Mouse (Mus musculus): ENCODE measurements at regions not wholly inside any gene's neighbourhood (a gene's known extent, or its start where the extent isn't known, plus 50 kb on each side); places are given as distances from the start of the nearest gene placed in this dataset.
A peak's percentile ranks its signal among the peaks of the same experiment; 100 is the strongest.

DNA sequence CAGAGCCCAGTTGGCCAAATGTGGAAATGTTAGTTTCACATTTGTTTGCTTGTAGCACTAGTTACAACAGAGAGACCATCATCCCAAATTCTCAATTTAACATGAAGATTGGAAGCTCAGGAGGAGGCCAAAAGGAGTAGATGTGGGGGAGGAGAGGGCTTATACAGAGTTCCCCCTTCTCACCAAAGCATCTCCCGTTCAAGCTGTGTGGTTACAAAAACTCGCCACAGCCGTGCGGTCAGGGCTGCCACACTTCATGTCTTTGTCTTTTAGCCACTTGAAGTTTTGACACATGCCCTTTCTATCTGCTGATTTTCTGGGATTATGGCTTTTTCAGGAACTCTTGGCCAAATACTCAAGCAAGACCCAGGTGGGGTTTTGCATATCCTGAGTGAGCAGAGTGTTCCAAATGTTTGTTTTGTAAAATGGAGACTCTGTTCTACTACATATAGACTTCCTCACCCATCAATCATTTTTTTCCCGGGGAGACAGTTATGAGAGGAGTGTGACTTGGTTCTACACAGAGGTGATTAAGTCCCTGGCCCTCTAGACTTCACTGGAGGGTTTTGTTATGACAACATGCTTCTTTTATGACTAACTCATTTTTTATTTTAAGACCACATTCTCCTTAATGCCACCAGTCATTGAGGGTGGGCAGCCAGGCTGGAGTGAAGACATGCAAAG, 605.4 kb upstream of the Sall1 start:
- DNase-seq (ENCODE audit: low spot score in 2 of 2): no peak

- DNase-seq (ENCODE audit: low spot score in 2 of 2): no peak
Measured at GRCm38 (mm10) chr8:89646946-89647345, 603.0 kb upstream of the Sall1 start.

- DNase-seq (ENCODE audit: low spot score in 2 of 2): no peak
Measured at GRCm38 (mm10) chr8:89641339-89641738, 597.4 kb upstream of the Sall1 start.

- no peak for DNase-seq (ENCODE audit: low spot score in 2 of 2)
Measured at GRCm38 (mm10) chr8:89634864-89635263, 590.9 kb upstream of the Sall1 start.

GRCm38 (mm10) chr8:89632304-89632703, 588.3 kb upstream of the Sall1 start:
- no peak for DNase-seq (ENCODE audit: low spot score in 2 of 2)

DNA sequence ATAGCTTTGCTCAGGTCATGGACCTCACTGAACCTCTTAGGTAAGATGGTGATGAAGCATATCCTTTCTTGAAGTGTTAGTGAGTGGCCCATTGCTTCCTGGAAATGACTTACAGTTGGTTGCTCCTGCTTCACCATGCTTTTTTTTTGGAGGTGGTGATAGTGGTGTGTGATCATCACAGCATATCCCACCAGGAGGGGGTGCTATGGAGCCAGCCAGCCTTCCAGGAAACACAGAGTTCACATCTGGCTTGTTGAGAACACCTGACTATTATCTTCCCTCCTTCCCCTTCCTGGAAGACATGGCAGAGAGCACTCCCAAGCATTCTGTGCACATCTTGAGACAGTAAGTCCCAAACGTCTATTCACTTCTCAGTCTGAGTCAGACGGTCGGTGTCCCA, 586.6 kb upstream of the Sall1 start:
- DNase-seq (ENCODE audit: low spot score in 2 of 2): no peak

DNA sequence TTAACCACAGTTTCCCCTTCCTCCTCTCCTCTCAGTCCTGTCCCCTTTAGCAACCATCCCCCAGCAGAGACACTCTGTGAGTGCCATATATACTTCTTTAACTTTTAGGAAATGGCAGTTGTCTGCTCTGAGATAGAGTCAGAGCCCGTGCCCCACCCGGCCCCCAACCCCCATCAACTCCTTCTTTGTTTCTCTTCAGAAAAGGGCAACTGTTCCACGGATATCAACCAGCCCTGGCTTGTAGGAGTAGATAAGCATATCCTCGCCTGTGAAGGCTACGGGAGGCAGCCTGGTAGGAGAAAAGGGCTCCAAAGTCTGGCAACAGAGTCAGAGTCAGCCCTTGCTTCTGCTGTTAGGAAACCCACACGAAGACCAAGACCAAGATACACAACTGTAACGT, 574.1 kb upstream of the Sall1 start:
- DNase-seq (ENCODE audit: low spot score in 2 of 2): no peak

GRCm38 (mm10) chr8:89615863-89616558, 572.0 kb upstream of the Sall1 start:
- no peak for DNase-seq (ENCODE audit: low spot score in 2 of 2)

- DNase-seq (ENCODE audit: low spot score in 2 of 2): no peak
Measured at GRCm38 (mm10) chr8:89609074-89609473, 565.1 kb upstream of the Sall1 start.

- no peak for DNase-seq (ENCODE audit: low spot score in 2 of 2)
Measured at GRCm38 (mm10) chr8:89605905-89606468, 562.0 kb upstream of the Sall1 start.

DNA sequence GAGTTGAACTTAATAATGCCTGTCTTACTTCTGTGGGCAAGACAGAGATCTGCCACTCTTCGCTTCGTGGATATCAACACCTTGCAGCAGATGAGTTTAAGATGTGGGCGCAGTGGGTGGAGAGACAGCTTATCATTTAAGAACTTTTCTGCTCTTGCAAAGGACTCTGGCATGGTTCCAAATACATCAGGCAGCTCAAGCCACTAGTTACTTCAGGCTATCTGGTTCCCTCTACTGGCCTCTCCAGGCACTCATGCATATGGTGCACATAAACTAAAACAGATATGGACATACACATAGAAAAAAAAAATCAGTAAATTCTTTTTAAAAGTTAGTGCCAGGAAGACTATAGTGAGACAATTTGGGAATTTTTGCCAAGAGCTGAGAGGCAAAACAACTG, 560.5 kb upstream of the Sall1 start:
- DNase-seq (ENCODE audit: low spot score in 2 of 2): no peak

DNA sequence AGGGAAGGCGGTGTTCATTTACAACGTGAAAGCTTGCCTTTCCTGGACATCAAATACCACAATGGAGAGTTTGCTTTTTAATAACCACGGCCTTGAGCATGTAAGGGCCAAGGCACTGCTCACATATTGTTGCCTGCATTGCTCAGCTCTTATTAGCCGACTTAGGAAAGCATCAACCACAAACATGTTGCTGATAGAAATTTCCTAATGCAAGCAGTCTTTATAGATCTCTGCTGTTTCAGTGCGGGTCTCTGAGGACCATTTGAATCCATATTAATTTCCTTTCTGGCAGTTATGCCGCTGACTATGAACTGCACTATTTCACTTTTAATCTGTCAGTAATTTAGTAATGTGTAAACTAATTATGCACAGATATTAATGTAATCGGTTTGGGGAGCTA, 552.4 kb upstream of the Sall1 start:
- DNase-seq (ENCODE audit: low spot score in 2 of 2): no peak

- DNase-seq (ENCODE audit: low spot score in 2 of 2): no peak
Measured at GRCm38 (mm10) chr8:89583091-89583490, 539.1 kb upstream of the Sall1 start.

DNA sequence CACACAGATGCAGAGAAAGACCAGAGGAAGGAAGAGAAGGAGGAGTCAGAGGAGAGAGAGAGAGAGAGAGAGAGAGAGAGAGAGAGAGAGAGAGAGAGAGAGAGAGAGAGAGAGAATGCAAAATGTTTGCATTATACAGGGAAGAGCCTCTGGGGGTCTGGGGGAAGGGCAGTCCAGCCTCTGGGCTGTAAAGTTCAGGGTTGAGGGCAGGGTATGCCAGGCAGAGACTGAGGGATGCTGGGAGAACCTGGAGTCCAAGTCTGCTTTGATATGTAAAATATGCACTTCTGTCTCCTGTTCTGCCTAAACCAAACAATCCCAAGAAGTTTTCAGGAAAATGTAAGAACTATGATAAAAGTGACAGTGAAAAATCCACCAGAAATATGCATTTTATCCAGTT, 538.6 kb upstream of the Sall1 start:
- DNase-seq (ENCODE audit: low spot score in 2 of 2): no peak

GRCm38 (mm10) chr8:89571816-89572215, 527.9 kb upstream of the Sall1 start:
- peak; percentile 73 to 78 for DNase-seq (ENCODE audit: low spot score in 2 of 2)

DNA sequence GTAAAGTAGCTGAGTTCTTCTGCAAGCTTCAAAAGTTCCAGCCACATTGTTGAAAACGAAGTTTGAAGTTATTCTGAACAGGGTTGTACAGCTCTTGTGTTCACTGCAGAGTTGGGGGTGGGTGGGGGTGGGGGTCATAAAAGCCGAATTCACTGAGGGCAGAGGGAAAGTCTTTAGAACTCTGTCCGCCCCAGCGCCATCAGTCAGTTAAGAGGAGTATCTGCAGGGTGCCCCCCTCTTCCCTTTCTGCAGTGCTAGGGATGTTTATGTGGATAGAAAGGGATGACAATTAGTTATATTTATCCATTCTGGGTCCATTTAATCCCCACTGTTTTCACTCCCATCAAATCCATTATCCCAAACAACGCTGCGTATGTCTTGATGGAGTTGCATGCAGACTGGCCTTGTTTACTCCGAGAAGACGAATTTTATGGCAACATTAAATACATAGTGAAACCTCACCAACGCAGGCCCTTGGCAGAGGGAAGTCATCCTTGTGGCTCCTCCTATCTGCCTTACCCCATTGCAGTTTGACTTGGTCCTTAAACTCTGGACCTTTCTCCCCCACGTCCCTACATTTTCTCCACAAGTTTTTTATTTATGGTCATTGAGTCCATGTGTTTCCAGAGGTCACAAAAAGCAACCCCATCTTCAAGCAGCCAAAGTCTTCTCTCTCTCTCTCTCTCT, 526.8 kb upstream of the Sall1 start:
- no peak for DNase-seq (ENCODE audit: low spot score in 2 of 2)

DNA sequence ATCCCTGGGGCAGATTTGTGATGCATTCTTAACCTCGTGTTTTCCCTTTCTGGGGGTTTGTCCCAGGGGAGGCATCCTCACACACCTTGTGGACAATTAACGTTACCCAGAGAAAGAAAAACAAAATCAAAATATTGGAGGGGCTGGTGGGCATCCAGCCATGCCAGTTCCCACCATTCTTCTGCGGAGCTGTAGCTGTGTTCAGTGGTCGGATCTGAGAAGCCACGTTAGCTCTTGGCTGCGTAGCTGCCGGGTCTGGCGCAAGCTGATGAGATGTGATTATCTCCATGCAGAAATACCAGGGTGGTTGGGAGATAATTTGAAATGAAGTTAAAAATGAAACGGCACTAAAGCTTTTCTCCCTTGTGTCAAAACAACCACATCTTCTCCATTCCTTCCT, 525.4 kb upstream of the Sall1 start:
- no peak for DNase-seq (ENCODE audit: low spot score in 2 of 2)

GRCm38 (mm10) chr8:89568641-89569040, 524.7 kb upstream of the Sall1 start:
- DNase-seq (ENCODE audit: low spot score in 2 of 2): no peak

- DNase-seq (ENCODE audit: low spot score in 2 of 2): no peak
Measured at GRCm38 (mm10) chr8:89566986-89567385, 523.0 kb upstream of the Sall1 start.

- DNase-seq (ENCODE audit: low spot score in 2 of 2): no peak
Measured at GRCm38 (mm10) chr8:89566461-89566860, 522.5 kb upstream of the Sall1 start.

- no peak for DNase-seq (ENCODE audit: low spot score in 2 of 2)
Measured at GRCm38 (mm10) chr8:89565147-89565826, 521.3 kb upstream of the Sall1 start.

DNA sequence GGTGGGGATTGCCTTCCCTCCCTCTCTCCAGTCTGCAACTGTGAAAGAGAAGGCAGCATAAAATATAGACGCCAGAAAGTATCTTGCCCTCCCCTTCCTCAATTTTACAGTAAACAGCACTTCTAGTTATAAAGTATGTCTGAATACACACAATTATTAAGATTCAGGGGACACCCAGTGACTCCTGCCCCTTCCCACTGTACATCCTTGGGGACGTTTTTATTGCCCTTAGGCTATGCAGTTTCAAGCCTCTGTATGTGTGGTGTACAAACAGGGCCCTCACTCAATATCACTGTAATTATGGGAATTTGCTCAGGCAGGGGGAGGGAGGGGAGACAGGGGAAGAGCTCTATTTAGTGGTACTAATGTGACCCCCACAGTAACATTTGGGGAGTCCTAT, 519.6 kb upstream of the Sall1 start:
- DNase-seq (ENCODE audit: low spot score in 2 of 2): no peak

All from frontal cortex, postnatal 25 days (tissue).